29 mouse cellular contexts compared by ENCODE assay signal in the genomic region with DNA sequence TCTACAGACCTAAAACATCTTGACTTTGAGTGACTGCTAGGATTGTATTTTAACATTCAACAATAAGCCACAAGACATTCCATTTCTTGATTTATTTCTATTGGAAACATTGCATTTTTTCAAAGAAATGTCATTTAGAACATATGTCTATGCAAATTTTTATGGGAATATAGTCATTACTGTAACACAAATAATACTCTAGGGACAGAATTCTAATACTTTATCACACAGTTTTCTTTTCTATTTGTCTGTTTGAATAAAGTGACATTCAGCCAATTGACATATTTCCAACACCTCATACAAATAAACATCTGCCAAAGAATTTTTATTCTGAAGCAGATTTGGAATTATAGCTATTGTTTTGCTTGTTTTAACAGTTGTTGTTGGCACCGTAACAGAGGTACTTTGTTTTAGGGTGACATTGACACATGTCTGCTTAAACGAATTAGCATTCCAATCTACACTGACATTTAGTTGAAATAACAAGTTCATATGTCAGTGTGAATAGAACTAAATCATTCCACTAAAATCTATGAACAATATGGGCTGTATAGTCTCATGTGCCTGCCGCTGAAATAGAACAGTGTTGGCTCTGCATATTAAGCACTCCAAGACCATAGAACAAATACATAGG.
DNase-seq lines count a peak whose midpoint lies in the region; ATAC-seq and TF ChIP-seq lines count a peak whose summit lies in the region.
"Had no signal": no experiment of that assay in that cellular context is flagged by ENCODE, and none has a peak within 500 bp of the region (broad histone marks: within the 10 kb centered on the region; RNA-seq: fewer than 3 reads in every experiment).

No protein-coding gene starts in this region.

- H3K4me2 ChIP-seq in forebrain, embryonic 15.5 days (replicated peaks) = no peak overlapping the region
- no peak overlapping the region for H3K4me2 ChIP-seq in forebrain, embryonic 11.5 days (ENCODE audit: low read depth, low read length, severe bottlenecking)
- H3K4me2 ChIP-seq in midbrain, embryonic 14.5 days (ENCODE audit: low read length) = no peak overlapping the region
- H3K4me2 ChIP-seq in midbrain, postnatal 0 days (ENCODE audit: low read depth, low read length, poor library complexity, severe bottlenecking) = no peak overlapping the region
- no peak overlapping the region for H3K4me2 ChIP-seq in forebrain, postnatal 0 days (ENCODE audit: low read depth)
- H3K4me2 ChIP-seq: embryonic facial prominence, embryonic 15.5 days; heart, embryonic 12.5 days; intestine, embryonic 15.5 days; midbrain, embryonic 13.5 days had no signal

- H3K9ac ChIP-seq in forebrain, embryonic 15.5 days (replicated peaks) = no peak overlapping the region
- H3K9ac ChIP-seq in forebrain, embryonic 11.5 days (ENCODE audit: low read length) = no peak overlapping the region
- H3K9ac ChIP-seq in midbrain, embryonic 14.5 days (replicated peaks; ENCODE audit: low read length) = no peak overlapping the region
- H3K9ac ChIP-seq in midbrain, postnatal 0 days (replicated peaks; ENCODE audit: low read length, poor library complexity, severe bottlenecking) = no peak overlapping the region
- no peak overlapping the region for H3K9ac ChIP-seq in forebrain, postnatal 0 days
- H3K9ac ChIP-seq: embryonic facial prominence, embryonic 15.5 days; heart, embryonic 12.5 days; intestine, embryonic 15.5 days; liver, embryonic 14.5 days; midbrain, embryonic 13.5 days had no signal

- no peak overlapping the region for H3K27ac ChIP-seq in forebrain, embryonic 15.5 days (replicated peaks)
- no peak overlapping the region for H3K27ac ChIP-seq in forebrain, embryonic 11.5 days (ENCODE audit: low read depth, low read length)
- no peak overlapping the region for H3K27ac ChIP-seq in midbrain, embryonic 14.5 days (replicated peaks; ENCODE audit: low read depth, low read length)
- H3K27ac ChIP-seq in midbrain, postnatal 0 days (ENCODE audit: low read depth, low read length) = no peak overlapping the region
- H3K27ac ChIP-seq in forebrain, postnatal 0 days (ENCODE audit: low read depth, low read length) = no peak overlapping the region
- H3K27ac ChIP-seq: embryonic facial prominence, embryonic 15.5 days; gastrocnemius, adult 2 months; heart, adult 2 months; hindbrain, postnatal 0 days; intestine, embryonic 15.5 days; liver, embryonic 14.5 days; midbrain, embryonic 13.5 days; stomach, postnatal 0 days had no signal

- no peaks in the 10 kb centered on the region for H3K27me3 ChIP-seq in forebrain, embryonic 15.5 days
- no peaks in the 10 kb centered on the region for H3K27me3 ChIP-seq in forebrain, embryonic 11.5 days (ENCODE audit: control insufficient read depth, insufficient read depth, low read length)
- H3K27me3 ChIP-seq in midbrain, embryonic 14.5 days (ENCODE audit: control insufficient read depth, insufficient read depth, low read length) = no peaks in the 10 kb centered on the region
- no peaks in the 10 kb centered on the region for H3K27me3 ChIP-seq in midbrain, postnatal 0 days (ENCODE audit: insufficient read depth, low read length)
- no peaks in the 10 kb centered on the region for H3K27me3 ChIP-seq in forebrain, postnatal 0 days (ENCODE audit: insufficient read depth, low read length)
- H3K27me3 ChIP-seq: embryonic facial prominence, embryonic 15.5 days; heart, embryonic 12.5 days; intestine, embryonic 15.5 days; megakaryocyte, embryonic 14.5 days; midbrain, embryonic 13.5 days had no signal

- no peak for TF ChIP-seq CTCF in midbrain, postnatal 0 days (IDR thresholded peaks at IDR 0.05)
- no peak for TF ChIP-seq CTCF in forebrain, postnatal 0 days (IDR thresholded peaks at IDR 0.05; ENCODE audit: low read depth)

- WGBS in forebrain, embryonic 15.5 days = 20% methylated on average over 3 of the region's 3 CpGs
- WGBS in forebrain, embryonic 11.5 days = 76% methylated on average over 3 of the region's 3 CpGs
- WGBS in midbrain, embryonic 14.5 days = 71% methylated on average over 3 of the region's 3 CpGs
- 64% methylated on average over 3 of the region's 3 CpGs for WGBS in midbrain, postnatal 0 days
- 30% methylated on average over 3 of the region's 3 CpGs for WGBS in forebrain, postnatal 0 days

- ATAC-seq in forebrain, embryonic 15.5 days (replicated peaks) = peak; percentile 92
- no peak for ATAC-seq in forebrain, embryonic 11.5 days (replicated peaks; ENCODE audit: low FRiP score)
- no peak for ATAC-seq in midbrain, embryonic 14.5 days (ENCODE audit: low FRiP score, low TSS enrichment)
- ATAC-seq in midbrain, postnatal 0 days (ENCODE audit: low FRiP score) = no peak
- peak; percentile 36; the same call in 1 of the 2 replicates for ATAC-seq in forebrain, postnatal 0 days
- ATAC-seq: CD4-positive, CD25-positive, alpha-beta regulatory T cell, adult 4 months; hindbrain, postnatal 0 days; intestine, embryonic 15.5 days; midbrain, embryonic 13.5 days had no signal

- peaks cover 15% of the 10 kb centered on the region for H3K4me1 ChIP-seq in forebrain, embryonic 15.5 days
- no peaks in the 10 kb centered on the region for H3K4me1 ChIP-seq in forebrain, embryonic 11.5 days (replicated peaks; ENCODE audit: control insufficient read depth, insufficient read depth, low read length)
- no peaks in the 10 kb centered on the region for H3K4me1 ChIP-seq in midbrain, embryonic 14.5 days (ENCODE audit: control insufficient read depth, insufficient read depth, low read length)
- H3K4me1 ChIP-seq in midbrain, postnatal 0 days (ENCODE audit: insufficient read depth, low read length) = no peaks in the 10 kb centered on the region
- no peaks in the 10 kb centered on the region for H3K4me1 ChIP-seq in forebrain, postnatal 0 days (ENCODE audit: insufficient read depth)
- H3K4me1 ChIP-seq: embryonic facial prominence, embryonic 15.5 days; heart, embryonic 12.5 days; intestine, embryonic 15.5 days; megakaryocyte, embryonic 14.5 days; midbrain, embryonic 13.5 days had no signal

- H3K4me3 ChIP-seq in forebrain, embryonic 15.5 days = no peak overlapping the region
- H3K4me3 ChIP-seq in forebrain, embryonic 11.5 days (ENCODE audit: low read depth, low read length) = no peak overlapping the region
- H3K4me3 ChIP-seq in midbrain, embryonic 14.5 days (replicated peaks; ENCODE audit: low read depth, low read length) = no peak overlapping the region
- no peak overlapping the region for H3K4me3 ChIP-seq in midbrain, postnatal 0 days (ENCODE audit: low read depth, low read length)
- H3K4me3 ChIP-seq in forebrain, postnatal 0 days (ENCODE audit: low read depth, low read length) = no peak overlapping the region
- H3K4me3 ChIP-seq: embryonic facial prominence, embryonic 15.5 days; gastrocnemius, adult 2 months; heart, adult 2 months; heart, embryonic 12.5 days; intestine, embryonic 15.5 days; megakaryocyte, embryonic 14.5 days; midbrain, embryonic 13.5 days had no signal

- no peak for DNase-seq in forebrain, embryonic 11.5 days (ENCODE audit: low spot score)
- DNase-seq in layer of hippocampus, adult 9-10 months (ENCODE audit: low spot score) = peak; percentile 29
- no peak for DNase-seq in layer of hippocampus, postnatal 25 days (ENCODE audit: extremely low spot score in 1 of 2, low spot score in 1 of 2)
- DNase-seq in midbrain, embryonic 14.5 days = peak; percentile 3
- DNase-seq in midbrain, postnatal 0 days (ENCODE audit: low spot score) = no peak
- peak; percentile 35 for DNase-seq in forebrain, postnatal 0 days
- DNase-seq: adrenal gland, postnatal 25 days; cerebellum, adult 18-20 months; cerebellum, postnatal 10 days; gastrocnemius, adult 2 months; heart, adult 2 months; heart, postnatal 4 days; kidney, adult 2 months; kidney, postnatal 10 days; liver; lung, adult 2 months; right cerebral cortex, postnatal 4 days; thymus, adult 18-20 months; thymus, postnatal 36 days had no signal

- H3K9me3 ChIP-seq in forebrain, embryonic 15.5 days = no peaks in the 10 kb centered on the region
- H3K9me3 ChIP-seq in forebrain, embryonic 11.5 days (ENCODE audit: control insufficient read depth, low read length) = no peaks in the 10 kb centered on the region
- no peaks in the 10 kb centered on the region for H3K9me3 ChIP-seq in midbrain, embryonic 14.5 days (ENCODE audit: control insufficient read depth, low read length)
- no peaks in the 10 kb centered on the region for H3K9me3 ChIP-seq in midbrain, postnatal 0 days (ENCODE audit: low read length)
- H3K9me3 ChIP-seq in forebrain, postnatal 0 days (ENCODE audit: low read length) = no peaks in the 10 kb centered on the region
- H3K9me3 ChIP-seq: embryonic facial prominence, embryonic 15.5 days; heart, embryonic 12.5 days; intestine, embryonic 15.5 days; midbrain, embryonic 13.5 days had no signal

- no peaks in the 10 kb centered on the region for H3K36me3 ChIP-seq in forebrain, embryonic 15.5 days
- no peaks in the 10 kb centered on the region for H3K36me3 ChIP-seq in forebrain, embryonic 11.5 days (ENCODE audit: control insufficient read depth, insufficient read depth, low read length)
- no peaks in the 10 kb centered on the region for H3K36me3 ChIP-seq in midbrain, embryonic 14.5 days (ENCODE audit: control insufficient read depth, insufficient read depth, low read length)
- H3K36me3 ChIP-seq in midbrain, postnatal 0 days (ENCODE audit: insufficient read depth, low read length) = no peaks in the 10 kb centered on the region
- no peaks in the 10 kb centered on the region for H3K36me3 ChIP-seq in forebrain, postnatal 0 days (ENCODE audit: insufficient read depth)
- H3K36me3 ChIP-seq: embryonic facial prominence, embryonic 15.5 days; heart, embryonic 12.5 days; intestine, embryonic 15.5 days; midbrain, embryonic 13.5 days had no signal

Comparison
In these comparisons a context has a peak if more than half of its experiments do, and no peak if none do; other contexts are left out.
1. ATAC-seq: peak in forebrain, embryonic 15.5 days (single experiment) and forebrain, postnatal 0 days (single experiment); none in forebrain, embryonic 11.5 days (single experiment), midbrain, embryonic 14.5 days (single experiment) and midbrain, postnatal 0 days (single experiment).
2. DNase-seq: peak in layer of hippocampus, adult 9-10 months (single experiment), midbrain, embryonic 14.5 days (single experiment) and forebrain, postnatal 0 days (single experiment); none in forebrain, embryonic 11.5 days (single experiment), layer of hippocampus, postnatal 25 days (0 of 2) and midbrain, postnatal 0 days (single experiment).